In genomic region chr3:127367450-127367849, GRCm38 (mm10) we compare ENCODE assay signal across 23 mouse cellular contexts.
"Had no signal": no experiment of that assay in that cellular context is flagged by ENCODE, and none has a peak within 500 bp of the region (broad histone marks: within the 10 kb centered on the region; RNA-seq: fewer than 3 reads in every experiment).

No protein-coding gene starts in this region.

- H3K4me3 ChIP-seq: gastrocnemius, adult 2 months; heart, adult 2 months; hindbrain, embryonic 10.5 days; hindbrain, embryonic 13.5 days; intestine, embryonic 15.5 days; layer of hippocampus, adult 2 months; left cerebral cortex, adult 2 months; limb, embryonic 10.5 days; limb, embryonic 12.5 days had no signal

- ATAC-seq: inflammation-experienced regulatory T-cells, adult 6 months; intestine, embryonic 15.5 days; intestine, postnatal 0 days had no signal

- H3K4me2 ChIP-seq: heart, embryonic 11.5 days; hindbrain, embryonic 13.5 days; intestine, embryonic 15.5 days; limb, embryonic 12.5 days; liver, embryonic 11.5 days had no signal

- H3K9me3 ChIP-seq: hindbrain, embryonic 10.5 days; hindbrain, embryonic 13.5 days; intestine, embryonic 15.5 days; limb, embryonic 10.5 days; limb, embryonic 12.5 days had no signal

- H3K27ac ChIP-seq: gastrocnemius, adult 2 months; heart, adult 2 months; hindbrain, embryonic 10.5 days; hindbrain, embryonic 13.5 days; intestine, embryonic 15.5 days; layer of hippocampus, adult 2 months; left cerebral cortex, adult 2 months; limb, embryonic 10.5 days; limb, embryonic 12.5 days had no signal

- H3K9ac ChIP-seq: hindbrain, embryonic 13.5 days; intestine, embryonic 15.5 days; limb, embryonic 12.5 days had no signal

- H3K27me3 ChIP-seq: hindbrain, embryonic 13.5 days; intestine, embryonic 15.5 days; limb, embryonic 12.5 days had no signal

- H3K4me1 ChIP-seq: hindbrain, embryonic 10.5 days; intestine, embryonic 15.5 days; limb, embryonic 10.5 days had no signal

- DNase-seq: gastrocnemius, adult 2 months; gastrocnemius, postnatal 10 days; gastrocnemius, postnatal 25 days; heart, adult 2 months; heart, postnatal 10 days; heart, postnatal 4 days; kidney, adult 18-20 months; kidney, adult 8-10 months; kidney, postnatal 10 days; kidney, postnatal 25 days; kidney, postnatal 4 days; liver had no signal

- H3K36me3 ChIP-seq: hindbrain, embryonic 10.5 days; hindbrain, embryonic 13.5 days; intestine, embryonic 15.5 days; limb, embryonic 10.5 days; limb, embryonic 12.5 days had no signal
